Mouse (Mus musculus): ENCODE data around the gene Nutf2-ps1. TPM values are rescaled to one million over a fixed set of nuclear protein-coding genes. Genes with fewer than 3 reads are reported as not detected.

Gene Nutf2-ps1
- polyA plus RNA-seq, 1 experiment from 2014 or later, result 635 TPM

DNA sequence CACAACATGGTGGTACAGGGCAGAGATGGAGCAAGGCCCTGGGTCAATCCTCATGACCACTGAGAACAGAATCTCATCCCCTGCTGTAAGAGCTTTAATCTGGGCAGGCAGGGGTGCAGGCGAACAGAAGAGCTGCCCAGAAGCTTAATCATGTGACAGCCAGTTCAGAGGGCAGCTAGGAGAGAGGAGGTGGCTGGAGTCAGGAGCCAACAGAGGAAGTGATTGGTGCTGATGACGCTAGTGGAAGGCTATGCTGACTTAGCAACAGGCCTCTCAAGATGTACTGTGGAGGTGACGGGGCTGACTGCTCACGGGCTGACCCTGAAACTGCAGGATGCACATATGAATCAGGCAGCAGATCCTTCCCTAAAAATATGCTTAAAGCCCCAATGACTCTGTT lies 24.7 kb downstream of the Nutf2-ps1 start:
- 0 out of 2 replicates have a peak, but pooled peaks cover 2% of the 10 kb centered on the region for H3K9me3 ChIP-seq
- no peaks in the 10 kb centered on the region for H3K27me3 ChIP-seq (ENCODE audit: poor library complexity, severe bottlenecking)
- no peak for DNase-seq (ENCODE audit: extremely low spot score, low spot score)
- WGBS, result 55% methylated on average over 4 of the region's 4 CpGs
- H3K36me3 ChIP-seq (replicated peaks), result no peaks in the 10 kb centered on the region
- peaks cover 23% of the 10 kb centered on the region for H3K4me1 ChIP-seq
- no peak overlapping the region for H3K4me3 ChIP-seq
- peak overlapping the region; percentile 48 for H3K27ac ChIP-seq

GRCm38 (mm10) chr19:53560436-53560835 lies 28.4 kb downstream of the Nutf2-ps1 start:
- WGBS, result 91% methylated on average over 3 of the region's 3 CpGs
- DNase-seq (ENCODE audit: extremely low spot score, low spot score), result no peak
- H3K36me3 ChIP-seq (replicated peaks), result no peaks in the 10 kb centered on the region

DNA sequence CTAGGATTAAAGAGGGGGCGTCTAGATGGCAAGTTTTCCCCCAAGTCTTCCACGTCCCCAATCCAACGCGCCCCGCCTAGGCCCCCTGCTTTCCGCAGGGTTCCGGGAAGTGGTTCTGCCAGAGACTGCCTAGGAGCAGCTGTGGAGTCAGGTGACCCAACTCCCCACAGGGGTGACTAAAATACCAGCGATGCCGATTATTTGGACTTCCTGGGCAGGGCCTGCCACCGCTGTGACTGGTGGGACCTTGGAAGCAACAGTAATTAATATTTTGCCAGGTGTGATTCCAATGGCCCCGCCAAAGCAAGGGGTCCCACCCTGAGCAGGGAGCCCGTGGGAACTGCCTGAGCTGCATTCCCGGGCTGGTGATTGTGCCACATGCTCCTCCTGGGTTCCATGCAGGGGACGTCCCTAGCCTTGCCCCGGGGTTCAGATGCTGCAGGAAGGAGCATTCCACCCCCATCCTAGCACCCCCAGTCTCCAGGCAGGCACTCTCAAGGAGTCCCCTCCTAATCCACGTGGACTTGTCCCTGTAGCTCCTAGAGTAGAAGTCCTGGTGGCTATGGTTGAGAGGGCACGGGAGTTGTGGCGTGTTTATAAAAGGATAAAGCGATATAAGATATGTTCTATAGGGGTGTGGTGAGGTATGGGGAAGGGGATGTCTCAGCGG lies 31.5 kb downstream of the Nutf2-ps1 start:
- WGBS, result 39% methylated on average over 20 of the region's 20 CpGs
- Histone ChIP-seq H3K27me3 (ENCODE audit: poor library complexity, severe bottlenecking) (0 out of 2 replicates have a peak, but pooled peaks cover 7% of the 10 kb centered on the region), H3K4me1 (peaks cover 21% of the 10 kb centered on the region), H3K36me3 (replicated peaks) (no peaks in the 10 kb centered on the region), H3K9me3 (0 out of 2 replicates have a peak, but pooled peaks cover 2% of the 10 kb centered on the region), H3K27ac (peak overlapping the region; percentile 68), H3K4me3 (peak overlapping the region; percentile 27)
- DNase-seq (ENCODE audit: extremely low spot score, low spot score), result no peak

More at GRCm38 (mm10) chr19:53560436-53560835, 28.4 kb downstream of the Nutf2-ps1 start:
- peaks cover 21% of the 10 kb centered on the region for H3K4me1 ChIP-seq
- no peak overlapping the region for H3K27ac ChIP-seq
- 0 out of 2 replicates have a peak, but pooled peaks cover 2% of the 10 kb centered on the region for H3K9me3 ChIP-seq
- no peak overlapping the region for H3K4me3 ChIP-seq
- H3K27me3 ChIP-seq (ENCODE audit: poor library complexity, severe bottlenecking), result 0 out of 2 replicates have a peak, but pooled peaks cover 7% of the 10 kb centered on the region

GRCm38 (mm10) chr19:53556841-53557240 lies 32.0 kb downstream of the Nutf2-ps1 start:
- DNase-seq (ENCODE audit: extremely low spot score, low spot score), result no peak
- H3K9me3 ChIP-seq, result 0 out of 2 replicates have a peak, but pooled peaks cover 2% of the 10 kb centered on the region
- no peaks in the 10 kb centered on the region for H3K36me3 ChIP-seq (replicated peaks)
- peak overlapping the region; percentile 27 for H3K4me3 ChIP-seq
- H3K27ac ChIP-seq, result peak overlapping the region; percentile 68; the same call in 1 of the 2 replicates
- 34% methylated on average over 6 of the region's 6 CpGs for WGBS
- H3K27me3 ChIP-seq (ENCODE audit: poor library complexity, severe bottlenecking), result 0 out of 2 replicates have a peak, but pooled peaks cover 7% of the 10 kb centered on the region
- H3K4me1 ChIP-seq, result peaks cover 26% of the 10 kb centered on the region

DNA sequence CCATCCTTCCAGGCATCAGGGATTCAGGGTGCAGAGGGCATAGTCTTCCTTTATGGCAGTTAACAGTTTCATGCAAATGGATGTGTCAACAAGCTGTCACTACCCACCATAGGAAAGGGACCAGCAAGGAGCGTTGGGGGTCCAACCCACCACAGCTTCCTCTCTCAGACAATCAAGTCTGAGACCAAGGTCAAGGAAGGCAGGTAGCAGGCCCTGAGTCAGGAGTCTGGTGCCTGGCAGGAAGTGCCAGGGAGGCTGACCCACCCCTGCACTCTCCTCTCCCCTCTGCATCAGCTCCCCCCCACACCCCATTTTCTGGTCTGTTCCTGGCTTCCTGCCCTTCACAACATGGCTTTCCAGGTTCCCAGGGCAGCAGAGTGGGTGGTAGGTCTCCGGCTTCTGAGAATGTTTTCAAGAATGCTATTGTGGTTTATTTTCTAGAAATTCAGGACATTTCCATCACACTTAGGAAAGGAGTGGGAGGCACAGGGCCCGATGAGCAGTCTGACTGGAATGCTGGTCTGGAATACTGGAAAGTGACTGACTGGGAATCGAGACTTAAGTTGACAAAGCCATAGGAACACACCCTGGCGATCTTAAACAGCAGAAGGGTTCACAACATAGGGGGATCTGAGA lies 33.8 kb downstream of the Nutf2-ps1 start:
- H3K4me3 ChIP-seq, result no peak overlapping the region
- peak overlapping the region; percentile 4; the same call in 1 of the 2 replicates for H3K27ac ChIP-seq
- no peaks in the 10 kb centered on the region for H3K36me3 ChIP-seq (replicated peaks)
- H3K4me1 ChIP-seq, result peaks cover 26% of the 10 kb centered on the region
- H3K27me3 ChIP-seq (ENCODE audit: poor library complexity, severe bottlenecking), result 0 out of 2 replicates have a peak, but pooled peaks cover 7% of the 10 kb centered on the region
- H3K9me3 ChIP-seq, result no peaks in the 10 kb centered on the region
- DNase-seq (ENCODE audit: extremely low spot score, low spot score), result no peak
- WGBS, result 81% methylated on average over 5 of the region's 5 CpGs

DNA sequence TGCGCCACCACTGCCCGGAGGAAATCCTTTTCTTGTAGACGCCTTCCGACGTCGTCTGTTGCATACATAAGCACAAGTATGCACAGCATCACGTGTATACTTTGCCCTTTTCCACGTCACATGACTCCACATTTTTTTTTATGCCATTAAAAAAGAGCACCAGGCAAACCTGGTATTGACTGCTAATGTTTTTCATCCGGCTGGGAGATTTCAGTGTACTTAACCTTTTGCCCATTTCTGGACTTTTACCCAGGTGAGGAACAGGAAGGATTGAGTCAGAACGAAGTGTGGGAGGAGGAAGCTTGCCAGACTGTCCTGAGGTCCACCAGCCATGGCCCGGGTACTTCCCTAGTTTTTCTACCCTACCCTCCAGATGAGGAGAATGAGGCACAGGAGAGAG lies 34.5 kb downstream of the Nutf2-ps1 start:
- Histone ChIP-seq H3K4me3 (no peak overlapping the region), H3K4me1 (peaks cover 26% of the 10 kb centered on the region), H3K27me3 (ENCODE audit: poor library complexity, severe bottlenecking) (0 out of 2 replicates have a peak, but pooled peaks cover 7% of the 10 kb centered on the region), H3K36me3 (replicated peaks) (no peaks in the 10 kb centered on the region), H3K9me3 (no peaks in the 10 kb centered on the region), H3K27ac (no peak overlapping the region)
- 93% methylated on average over 11 of the region's 11 CpGs for WGBS
- DNase-seq (ENCODE audit: extremely low spot score, low spot score), result no peak

DNA sequence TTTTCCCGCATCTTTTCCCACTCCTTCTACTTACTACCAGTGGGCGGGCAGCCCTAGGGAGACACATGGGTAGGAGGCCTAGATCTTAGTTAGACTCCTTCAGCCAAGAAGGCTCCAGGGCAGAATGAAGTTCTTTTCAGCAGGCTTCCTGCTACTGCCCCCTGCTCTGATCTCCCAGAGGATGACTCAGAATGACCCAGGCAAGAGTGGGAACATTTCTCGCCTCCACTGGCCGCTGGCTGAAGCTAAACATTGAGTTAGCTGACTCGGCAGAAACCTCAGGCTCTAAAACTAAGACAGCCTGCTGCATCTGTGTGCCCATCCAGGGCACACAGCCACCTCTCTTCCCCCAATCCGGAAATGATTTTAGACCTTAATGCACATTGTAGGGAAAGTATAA lies 36.1 kb downstream of the Nutf2-ps1 start:
- no peak for DNase-seq (ENCODE audit: extremely low spot score, low spot score)
- 0 out of 2 replicates have a peak, but pooled peaks cover 5% of the 10 kb centered on the region for H3K27me3 ChIP-seq (ENCODE audit: poor library complexity, severe bottlenecking)
- peaks cover 29% of the 10 kb centered on the region for H3K4me1 ChIP-seq
- no peak overlapping the region for H3K4me3 ChIP-seq
- H3K27ac ChIP-seq, result 0 out of 2 replicates have a peak overlapping the region, but pooled peaks have one; percentile 40
- WGBS, result 66% methylated on average over 6 of the region's 6 CpGs
- H3K36me3 ChIP-seq (replicated peaks), result no peaks in the 10 kb centered on the region
- no peaks in the 10 kb centered on the region for H3K9me3 ChIP-seq

GRCm38 (mm10) chr19:53552216-53552786 lies 36.6 kb downstream of the Nutf2-ps1 start:
- Histone ChIP-seq H3K4me1 (peaks cover 29% of the 10 kb centered on the region), H3K27ac (0 out of 2 replicates have a peak overlapping the region, but pooled peaks have one; percentile 40), H3K36me3 (replicated peaks) (no peaks in the 10 kb centered on the region), H3K4me3 (no peak overlapping the region), H3K9me3 (no peaks in the 10 kb centered on the region), H3K27me3 (ENCODE audit: poor library complexity, severe bottlenecking) (0 out of 2 replicates have a peak, but pooled peaks cover under 1% of the 10 kb centered on the region)
- 39% methylated on average over 10 of the region's 10 CpGs for WGBS
- no peak for DNase-seq (ENCODE audit: extremely low spot score, low spot score)

- H3K36me3 ChIP-seq (replicated peaks), result no peaks in the 10 kb centered on the region
- H3K9me3 ChIP-seq, result no peaks in the 10 kb centered on the region
- no peak overlapping the region for H3K27ac ChIP-seq
- H3K4me1 ChIP-seq, result peaks cover 24% of the 10 kb centered on the region
- H3K4me3 ChIP-seq, result no peak overlapping the region
- no peak for DNase-seq (ENCODE audit: extremely low spot score, low spot score)
- 86% methylated on average over 12 of the region's 12 CpGs for WGBS
- no peaks in the 10 kb centered on the region for H3K27me3 ChIP-seq (ENCODE audit: poor library complexity, severe bottlenecking)
These were observed 37.9 kb downstream of the Nutf2-ps1 start for GRCm38 (mm10) chr19:53550972-53551371.

- Histone ChIP-seq H3K4me3 (no peak overlapping the region), H3K36me3 (replicated peaks) (peaks cover 9% of the 10 kb centered on the region; the same call in 1 of the 2 replicates), H3K9me3 (no peaks in the 10 kb centered on the region), H3K4me1 (peaks cover 21% of the 10 kb centered on the region), H3K27ac (peak overlapping the region; percentile 74), H3K27me3 (ENCODE audit: poor library complexity, severe bottlenecking) (no peaks in the 10 kb centered on the region)
- DNase-seq (ENCODE audit: extremely low spot score, low spot score), result peak; percentile 31
- WGBS, result 46% methylated on average over 8 of the region's 8 CpGs
These were observed 41.3 kb downstream of the Nutf2-ps1 start for GRCm38 (mm10) chr19:53547597-53547996.

- Histone ChIP-seq H3K27me3 (ENCODE audit: poor library complexity, severe bottlenecking) (no peaks in the 10 kb centered on the region), H3K4me1 (peaks cover 14% of the 10 kb centered on the region), H3K27ac (no peak overlapping the region), H3K4me3 (no peak overlapping the region), H3K36me3 (replicated peaks) (peaks cover 33% of the 10 kb centered on the region), H3K9me3 (no peaks in the 10 kb centered on the region)
- DNase-seq (ENCODE audit: extremely low spot score, low spot score), result no peak
- WGBS, result 71% methylated on average over 4 of the region's 4 CpGs
These were observed 43.8 kb downstream of the Nutf2-ps1 start for GRCm38 (mm10) chr19:53544923-53545561.

DNA sequence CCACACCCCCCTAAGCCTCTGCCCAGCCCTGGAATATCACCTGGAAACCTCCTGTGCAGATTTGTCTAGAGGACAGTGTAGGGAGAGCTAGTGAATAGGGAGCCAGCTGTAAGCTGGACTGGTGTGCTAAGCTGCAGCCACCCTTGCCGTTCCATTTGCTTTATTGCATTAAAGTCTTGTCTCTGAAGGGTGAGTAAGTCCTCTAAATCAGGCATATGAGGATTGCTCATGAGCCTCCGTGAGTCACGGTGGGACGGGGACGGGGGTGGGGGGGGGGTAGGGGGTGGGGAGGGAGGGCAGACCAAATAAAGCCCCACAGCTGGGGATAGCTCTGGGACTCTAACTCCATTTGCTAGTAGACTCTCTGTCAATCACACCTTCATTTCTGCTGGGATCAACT lies 45.3 kb downstream of the Nutf2-ps1 start:
- DNase-seq (ENCODE audit: extremely low spot score, low spot score), result no peak
- WGBS, result 59% methylated on average over 5 of the region's 5 CpGs
- Histone ChIP-seq H3K27me3 (ENCODE audit: poor library complexity, severe bottlenecking) (no peaks in the 10 kb centered on the region), H3K4me3 (no peak overlapping the region), H3K9me3 (no peaks in the 10 kb centered on the region), H3K36me3 (replicated peaks) (peaks cover 47% of the 10 kb centered on the region), H3K27ac (no peak overlapping the region), H3K4me1 (peaks cover 19% of the 10 kb centered on the region)
